Mouse (Mus musculus) heart, postnatal 0 days (tissue): ENCODE data around the gene Cd300lg. TPM values are rescaled to one million over a fixed set of nuclear protein-coding genes. Genes with fewer than 3 reads are reported as not detected.
A peak's percentile ranks its signal among the peaks of the same experiment; 100 is the strongest.

Experiments used
- ATAC-seq: fragments of 200-750 bp; cut with Nextera tagmentation; 2 replicates; pipeline ENCODE4 v1.8.0; 2017; ENCODE audit warnings: low read depth, moderate number of reproducible peaks, moderate library complexity; ENCODE audit not compliant: insufficient read depth
- DNase-seq: peaks from one replicate; pipeline ENCODE4 v3.0.0-alpha.2; 2016; ENCODE audit warnings: low spot score
- H3K27ac ChIP-seq: fragments of 300-500 bp; sonication (generic); 2 replicates; pipeline ENCODE4 v1.5.1; 2014; ENCODE audit warnings: low read depth, mild to moderate bottlenecking
- H3K27me3 ChIP-seq: fragments of 300-500 bp; sonication (generic); 2 replicates; pipeline ENCODE4 v1.6.1; 2014; ENCODE audit warnings: low read length, mixed read lengths; ENCODE audit not compliant: control insufficient read depth, insufficient read depth
- H3K36me3 ChIP-seq: fragments of 300-500 bp; sonication (generic); replicated peaks from 2 replicates; pipeline ENCODE4 v1.6.1; 2014; ENCODE audit warnings: low read length, mixed read lengths; ENCODE audit not compliant: control insufficient read depth, insufficient read depth
- H3K4me1 ChIP-seq: fragments of 300-500 bp; sonication (generic); 2 replicates; pipeline ENCODE4 v1.6.1; 2014; ENCODE audit warnings: antibody characterized with exemption; ENCODE audit not compliant: control insufficient read depth, insufficient read depth
- H3K4me2 ChIP-seq: fragments of 300-500 bp; sonication (generic); 2 replicates; pipeline ENCODE4 v1.6.1; 2014; ENCODE audit warnings: low read depth, mild to moderate bottlenecking, low read length, moderate library complexity
- H3K4me3 ChIP-seq: fragments of 300-500 bp; sonication (generic); 2 replicates; pipeline ENCODE4 v1.5.1; 2014; ENCODE audit warnings: low read depth, low read length
- H3K9ac ChIP-seq: fragments of 300-500 bp; sonication (generic); replicated peaks from 2 replicates; pipeline ENCODE4 v1.6.1; 2014; ENCODE audit warnings: low read depth, low read length, mixed read lengths
- H3K9me3 ChIP-seq: fragments of 300-500 bp; sonication (generic); replicated peaks from 2 replicates; pipeline ENCODE4 v1.6.1; 2016; ENCODE audit warnings: low read length; ENCODE audit not compliant: control insufficient read depth
- CTCF ChIP-seq: IDR thresholded peaks from 2 replicates; pipeline ENCODE4 v1.5.1; 2016; ENCODE audit warnings: antibody characterized with exemption, control low read depth, low read depth
- EP300 ChIP-seq: IDR thresholded peaks from 2 replicates; pipeline ENCODE4 v1.6.1; 2016; ENCODE audit warnings: antibody characterized with exemption, low read depth
- WGBS: fragments of 180-500 bp; shearing (Covaris S2); extraction: QIAGEN DNeasy Blood & Tissue Kit; methylation state at CpG from one replicate; pipeline ENCODE4 v1.1.7; 2014; 5-methylcytosine and 5-hydroxymethylcytosine counted together
- polyA plus RNA-seq: library from polyadenylated mRNA; unstranded; fragments of >200 nt; fragmentation: Nextera tagmentation; extraction: Ambion mirVana; gene quantifications from 2 replicates; pipeline ENCODE4 v1.2.1, GENCODE M21; 2015
- total RNA-seq: library from RNA; depleted of rRNA; stranded (reverse); fragments of >200 nt; gene quantifications from 2 replicates; pipeline ENCODE4 v1.2.3, GENCODE M21; 2014; ENCODE audit warnings: low replicate concordance

Cd300lg gene
- total and polyA plus RNA-seq, 2 experiments from 2014 or later = 24.0 to 79.5 TPM

- H3K4me2 ChIP-seq = no peak overlapping the region
- H3K4me1 ChIP-seq = no peaks in the 10 kb centered on the region
- ATAC-seq (no peak), DNase-seq (no peak)
- 0 out of 2 replicates have a peak, but pooled peaks cover 4% of the 10 kb centered on the region for H3K36me3 ChIP-seq
- H3K27me3 ChIP-seq = no peaks in the 10 kb centered on the region
- TF ChIP-seq EP300 (no peak), CTCF (no peak)
- WGBS = 75% methylated on average over 13 of the region's 13 CpGs
- H3K9me3 ChIP-seq = no peaks in the 10 kb centered on the region
- no peak overlapping the region for H3K27ac ChIP-seq
- no peak overlapping the region for H3K4me3 ChIP-seq
- H3K9ac ChIP-seq = no peak overlapping the region
Measured at GRCm38 (mm10) chr11:102010140-102010539, 31.2 kb upstream of the Cd300lg start.

DNA sequence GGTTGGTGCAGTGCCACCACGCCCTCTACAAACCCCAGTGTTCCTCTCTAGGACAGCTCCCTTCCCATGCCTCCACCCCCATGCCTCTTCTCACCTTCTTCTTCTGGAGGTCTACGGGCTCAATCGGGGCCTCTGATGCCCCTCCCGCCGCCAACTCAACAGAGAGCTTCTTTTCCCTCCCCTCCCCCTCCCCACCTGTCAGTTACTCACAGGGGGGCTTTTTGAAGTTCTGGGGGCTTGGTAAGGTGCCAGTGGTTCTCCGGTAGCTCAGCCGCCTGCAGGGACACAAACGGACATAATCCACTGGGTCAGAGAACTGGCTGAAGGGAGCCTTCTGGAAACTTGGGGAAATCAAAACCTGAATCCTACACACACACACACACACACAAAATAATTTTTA is 29.8 kb upstream of the Cd300lg start:
- Histone ChIP-seq H3K27ac (no peak overlapping the region), H3K36me3 (0 out of 2 replicates have a peak, but pooled peaks cover 10% of the 10 kb centered on the region), H3K4me2 (no peak overlapping the region), H3K4me1 (peaks cover 10% of the 10 kb centered on the region), H3K4me3 (no peak overlapping the region), H3K9me3 (no peaks in the 10 kb centered on the region), H3K9ac (no peak overlapping the region), H3K27me3 (no peaks in the 10 kb centered on the region)
- TF ChIP-seq EP300 (no peak), CTCF (no peak)
- DNase-seq (no peak), ATAC-seq (no peak)
- WGBS = 72% methylated on average over 8 of the region's 8 CpGs

GRCm38 (mm10) chr11:102013201-102013600 is 28.1 kb upstream of the Cd300lg start:
- Histone ChIP-seq H3K9me3 (no peaks in the 10 kb centered on the region), H3K27ac (no peak overlapping the region)
- TF ChIP-seq CTCF = no peak
- TF ChIP-seq EP300 = no peak

GRCm38 (mm10) chr11:102015472-102015871 is 25.8 kb upstream of the Cd300lg start:
- peaks cover 13% of the 10 kb centered on the region for H3K4me1 ChIP-seq
- DNase-seq (no peak), ATAC-seq (no peak)
- no peak overlapping the region for H3K4me3 ChIP-seq
- H3K9me3 ChIP-seq = no peaks in the 10 kb centered on the region
- 0 out of 2 replicates have a peak, but pooled peaks cover 10% of the 10 kb centered on the region for H3K36me3 ChIP-seq
- no peak overlapping the region for H3K4me2 ChIP-seq
- no peak overlapping the region for H3K27ac ChIP-seq
- H3K9ac ChIP-seq = no peak overlapping the region
- no peaks in the 10 kb centered on the region for H3K27me3 ChIP-seq
- 80% methylated on average over 6 of the region's 6 CpGs for WGBS
- TF ChIP-seq EP300 (no peak), CTCF (no peak)

More at GRCm38 (mm10) chr11:102013201-102013600, 28.1 kb upstream of the Cd300lg start:
- Histone ChIP-seq H3K27me3 (no peaks in the 10 kb centered on the region), H3K4me1 (peaks cover 13% of the 10 kb centered on the region), H3K36me3 (0 out of 2 replicates have a peak, but pooled peaks cover 10% of the 10 kb centered on the region), H3K9ac (no peak overlapping the region), H3K4me2 (no peak overlapping the region), H3K4me3 (no peak overlapping the region)
- WGBS = 84% methylated on average over 8 of the region's 8 CpGs
- no peak for DNase-seq
- ATAC-seq = no peak

GRCm38 (mm10) chr11:102016136-102016535 is 25.2 kb upstream of the Cd300lg start:
- Histone ChIP-seq H3K4me3 (no peak overlapping the region), H3K4me2 (no peak overlapping the region), H3K36me3 (0 out of 2 replicates have a peak, but pooled peaks cover 10% of the 10 kb centered on the region), H3K27me3 (no peaks in the 10 kb centered on the region), H3K27ac (peak overlapping the region; percentile 67), H3K9ac (no peak overlapping the region; the same call in 1 of the 2 replicates), H3K9me3 (no peaks in the 10 kb centered on the region), H3K4me1 (peaks cover 13% of the 10 kb centered on the region)
- peak; percentile 78 for ATAC-seq
- WGBS = 86% methylated on average over 1 of the region's 1 CpGs
- TF ChIP-seq CTCF (no peak), EP300 (no peak)
- DNase-seq = peak; percentile 58

DNA sequence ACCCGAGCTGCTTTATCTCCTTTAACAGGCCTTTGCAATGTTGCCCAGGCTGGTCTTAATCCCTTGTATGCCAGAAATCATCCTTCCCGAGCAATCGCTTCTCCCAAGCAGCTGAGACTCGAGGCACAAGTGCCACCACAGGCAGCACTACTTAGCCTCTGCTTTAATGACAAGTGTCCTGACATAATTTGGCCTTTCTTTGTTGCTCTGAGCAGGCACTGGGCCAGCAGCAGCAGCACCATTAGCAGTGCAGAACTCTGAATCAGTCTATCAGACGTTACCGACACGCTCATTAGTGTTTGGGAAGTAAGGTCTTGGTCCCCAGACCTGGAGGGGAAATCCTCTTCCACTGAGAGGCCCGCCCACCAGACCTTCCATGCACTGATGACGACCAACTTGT is 21.6 kb upstream of the Cd300lg start:
- ATAC-seq = no peak

More for the DNA sequence above, 21.6 kb upstream of the Cd300lg start:
- Histone ChIP-seq H3K9ac (no peak overlapping the region), H3K36me3 (0 out of 2 replicates have a peak, but pooled peaks cover 6% of the 10 kb centered on the region), H3K4me3 (no peak overlapping the region), H3K4me2 (no peak overlapping the region), H3K4me1 (peaks cover 13% of the 10 kb centered on the region), H3K27ac (no peak overlapping the region), H3K27me3 (no peaks in the 10 kb centered on the region), H3K9me3 (no peaks in the 10 kb centered on the region)
- TF ChIP-seq CTCF (no peak), EP300 (no peak)
- DNase-seq = no peak
- WGBS = 68% methylated on average over 9 of the region's 9 CpGs
